Mouse (Mus musculus) left cerebral cortex, postnatal 25 days (tissue): ENCODE results near the gene Gm42669. TPM values are rescaled to one million over a fixed set of nuclear protein-coding genes. Genes with fewer than 3 reads are reported as not detected.

Source experiments
- DNase-seq, 2 experiments: peaks; one replicate each; pipeline ENCODE4 v3.0.0; 2022; ENCODE audit warnings: low spot score in 2 of 2, mixed read lengths in 1 of 2
- intact Hi-C: fragments of 180-260 bp; cut with DNase I; formaldehyde crosslinking; loops from one replicate; pipeline ENCODE4 v1.15.1; 2025
- total RNA-seq, 2 experiments: library from RNA; stranded (reverse); gene quantifications; 2 replicates each; pipeline ENCODE4 v1.2.3; 2021

Gm42669 gene
- under 1 TPM; 0.37 to 0.69 TPM for total RNA-seq

DNA sequence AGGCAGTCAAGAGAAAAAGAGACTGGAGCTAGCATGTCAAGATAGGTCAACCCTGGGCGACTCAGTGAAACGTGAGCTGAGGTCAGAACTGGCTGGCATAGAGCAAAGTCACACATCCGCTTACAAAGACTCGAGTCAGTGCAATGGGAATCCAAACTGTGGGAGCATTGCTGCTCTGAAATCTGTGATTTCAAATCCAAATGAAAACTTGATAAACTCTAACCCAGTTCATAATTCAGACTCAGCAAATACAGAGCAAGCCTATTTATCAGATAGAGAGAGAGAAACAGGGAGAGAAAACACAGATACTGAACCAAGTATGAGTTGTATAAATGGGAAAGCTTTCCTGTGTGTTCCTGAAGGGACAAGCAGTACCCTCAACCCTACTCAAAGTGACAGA is at the start of gene Gm42669:
Gm42669 (plus strand) TSS at position 301 of the 400 bp plus-strand sequence.
- intact Hi-C loops: no loop called here

GRCm38 (mm10) chr5:107462147-107463076 is 45.0 kb upstream of the Gm42669 start:
- intact Hi-C loops: no loop called here
- DNase-seq: no peak

More for the DNA sequence above, at the start of gene Gm42669:
- no peak for DNase-seq

- intact Hi-C loops: no loop called here
Measured at GRCm38 (mm10) chr5:107466501-107466900, 40.9 kb upstream of the Gm42669 start.

DNA sequence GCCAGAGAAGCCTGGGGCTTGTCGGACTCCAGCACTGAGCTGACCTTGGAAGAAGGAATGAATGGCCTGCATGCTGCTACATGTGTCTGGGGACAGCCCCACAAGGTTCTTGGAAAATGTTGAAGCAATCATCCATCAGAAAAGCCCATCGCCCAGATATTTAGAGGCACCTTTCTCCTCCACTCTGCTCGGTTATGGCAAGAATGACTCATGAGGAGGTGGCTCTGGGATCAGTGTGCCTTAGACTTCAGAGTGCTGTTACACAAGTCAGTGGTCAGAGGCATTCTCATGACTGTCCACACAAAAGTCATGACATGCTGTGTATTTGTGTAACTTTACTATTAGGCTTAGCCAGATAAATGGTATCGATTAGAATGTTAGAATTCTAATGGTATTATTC is 40.3 kb upstream of the Gm42669 start:
- DNase-seq: peak in 1 of 2 experiments; percentile 9
- intact Hi-C loops: no loop called here

More at GRCm38 (mm10) chr5:107466501-107466900, 40.9 kb upstream of the Gm42669 start:
- peak in 1 of 2 experiments; percentile 30 for DNase-seq

- peak in 1 of 2 experiments; percentile 11 for DNase-seq
- intact Hi-C loops: no loop called here
Measured at GRCm38 (mm10) chr5:107470600-107471329, 36.7 kb upstream of the Gm42669 start.

DNA sequence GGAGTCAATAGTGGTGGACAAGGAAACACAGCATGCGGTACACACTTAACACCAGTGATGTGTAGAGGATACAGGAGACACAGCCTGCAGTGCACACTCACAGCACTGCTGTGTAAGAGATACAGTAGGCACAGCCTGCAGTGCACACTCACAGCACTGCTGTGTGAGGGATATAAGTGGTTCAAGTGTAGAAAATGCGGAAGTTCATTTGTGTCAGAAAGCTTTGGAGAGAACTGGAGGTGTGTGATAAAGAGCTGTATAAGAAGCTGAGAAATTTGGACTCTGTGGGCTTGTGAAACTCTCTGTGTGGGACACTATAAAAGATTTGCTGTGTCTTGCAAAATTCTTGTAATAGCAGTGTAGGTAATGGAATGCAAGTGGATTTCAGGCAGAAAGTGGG is 27.2 kb upstream of the Gm42669 start:
- peak in 1 of 2 experiments; percentile 52 for DNase-seq

DNA sequence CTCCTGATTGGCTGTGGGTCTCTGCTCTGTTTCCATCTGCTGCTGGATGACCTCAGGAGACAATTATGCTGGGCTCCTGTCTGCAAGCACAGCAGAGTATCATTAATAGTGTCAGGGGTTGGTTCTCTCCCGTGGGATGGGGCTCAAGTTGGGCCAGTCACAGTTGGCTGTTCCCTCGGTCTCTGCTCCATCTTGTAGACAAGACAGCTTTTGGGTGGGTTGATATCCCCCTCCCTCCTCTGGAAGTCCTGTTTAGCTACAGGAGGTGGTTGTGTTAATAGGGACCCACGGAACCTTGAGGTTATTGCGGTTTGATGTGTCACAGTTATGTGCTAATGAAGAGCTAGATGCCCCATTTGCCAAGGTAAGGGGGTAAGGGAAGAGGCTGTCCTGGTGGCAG is 18.4 kb upstream of the Gm42669 start:
- no peak for DNase-seq
- intact Hi-C loops: no loop called here

More for the DNA sequence above, 27.2 kb upstream of the Gm42669 start:
- intact Hi-C loops: no loop called here

GRCm38 (mm10) chr5:107491036-107491435 is 16.4 kb upstream of the Gm42669 start:
- DNase-seq: no peak
- intact Hi-C loops: no loop called here

GRCm38 (mm10) chr5:107492471-107492870 is 14.9 kb upstream of the Gm42669 start:
- intact Hi-C loops: no loop called here

DNA sequence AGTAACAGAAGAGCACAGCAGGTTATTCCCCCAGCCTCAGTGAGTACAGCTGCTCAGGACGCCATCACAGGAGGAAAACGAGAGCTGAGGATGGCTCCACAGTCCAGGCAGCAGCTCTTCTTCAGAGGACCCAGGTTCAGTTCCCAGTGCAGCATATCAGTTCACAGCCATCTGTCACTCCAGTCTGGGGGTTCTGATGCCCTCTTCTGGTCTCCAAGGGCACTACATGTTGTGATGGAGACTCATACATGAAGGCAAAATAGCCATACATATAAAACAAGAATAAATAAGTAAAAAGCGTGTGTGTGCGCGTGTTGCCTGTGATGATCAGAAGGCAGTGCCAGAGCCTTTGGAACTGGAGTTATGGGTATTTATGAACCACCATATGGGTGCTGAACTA is 12.7 kb upstream of the Gm42669 start:
- intact Hi-C loops: no loop called here
- no peak for DNase-seq

More at GRCm38 (mm10) chr5:107492471-107492870, 14.9 kb upstream of the Gm42669 start:
- DNase-seq: no peak

DNA sequence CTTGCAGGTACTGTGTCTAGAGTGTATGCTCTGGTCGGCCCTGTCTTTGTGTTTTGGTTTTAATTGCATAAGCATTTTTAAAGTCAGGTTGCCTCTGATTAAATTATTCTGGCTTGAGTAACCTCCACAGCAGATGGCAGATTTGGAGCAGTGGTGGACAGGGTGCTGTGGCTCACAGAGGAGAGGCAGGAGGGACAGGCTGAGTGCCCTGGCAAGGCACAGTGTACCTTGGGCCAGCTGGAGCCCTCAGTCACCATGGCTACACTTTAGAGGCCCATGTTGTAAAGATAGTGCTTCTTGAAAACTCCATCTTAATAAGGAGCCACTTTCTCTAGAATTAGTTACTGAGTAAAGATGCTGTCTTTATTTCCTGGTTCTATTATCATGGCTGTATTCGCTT is 11.4 kb upstream of the Gm42669 start:
- DNase-seq: no peak
- intact Hi-C loops: no loop called here

DNA sequence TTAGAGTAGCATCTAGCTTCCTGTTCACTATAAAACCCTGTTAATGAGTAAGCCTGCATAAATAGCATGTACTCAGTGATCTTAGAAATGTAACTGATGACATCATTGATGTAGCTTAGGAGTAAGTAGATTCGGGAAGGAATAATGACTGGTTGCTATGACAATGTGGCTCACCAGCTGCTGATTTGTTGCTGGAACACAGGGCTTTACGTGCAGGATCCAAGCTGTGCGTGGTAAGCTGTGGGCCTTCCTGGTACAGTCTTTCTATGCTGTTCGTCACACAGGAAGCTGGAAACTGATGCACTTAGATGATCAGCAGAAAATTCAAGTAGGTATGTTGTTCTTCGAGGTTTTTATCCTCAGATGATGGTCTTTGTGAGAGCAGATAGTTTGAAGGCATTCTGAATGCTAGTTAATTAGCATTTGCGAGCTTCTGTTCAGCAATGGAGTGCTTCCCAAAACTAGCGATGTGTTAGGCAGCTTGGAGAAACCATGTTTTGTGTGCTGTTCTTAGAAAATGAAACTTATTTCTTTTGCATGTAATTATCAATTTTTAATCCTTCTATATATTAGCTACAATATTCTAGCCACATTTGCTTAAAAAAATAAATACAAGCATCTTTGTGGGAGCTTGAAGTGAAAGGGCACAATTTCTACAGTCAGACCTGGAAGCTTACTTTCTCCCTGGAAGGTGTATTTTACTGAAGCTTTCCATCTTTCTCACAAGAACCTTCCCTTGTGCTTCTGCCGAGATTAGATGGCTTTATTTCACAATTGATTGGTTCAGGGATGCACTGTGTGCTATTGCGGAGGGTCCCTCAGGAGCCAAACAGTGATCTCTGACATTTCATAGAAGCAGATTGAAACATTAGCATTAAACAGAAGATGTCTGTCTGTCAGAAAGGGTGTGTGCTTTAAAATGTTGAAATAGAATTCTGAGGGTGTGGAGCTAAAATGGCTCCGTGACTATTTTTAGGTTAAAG is 9.6 kb upstream of the Gm42669 start:
- intact Hi-C loops: loop anchor here (1.0 to 2.0 kb wide), 2 partner anchors 59 to 94 kb away; no protein-coding TSS in a partner anchor
- DNase-seq: peak; percentile 80 to 94

GRCm38 (mm10) chr5:107498806-107499310 is 8.6 kb upstream of the Gm42669 start:
- no peak for DNase-seq
- intact Hi-C loops: loop anchor here (2.0 kb wide), 1 partner anchor 60 kb away; no protein-coding TSS in a partner anchor

DNA sequence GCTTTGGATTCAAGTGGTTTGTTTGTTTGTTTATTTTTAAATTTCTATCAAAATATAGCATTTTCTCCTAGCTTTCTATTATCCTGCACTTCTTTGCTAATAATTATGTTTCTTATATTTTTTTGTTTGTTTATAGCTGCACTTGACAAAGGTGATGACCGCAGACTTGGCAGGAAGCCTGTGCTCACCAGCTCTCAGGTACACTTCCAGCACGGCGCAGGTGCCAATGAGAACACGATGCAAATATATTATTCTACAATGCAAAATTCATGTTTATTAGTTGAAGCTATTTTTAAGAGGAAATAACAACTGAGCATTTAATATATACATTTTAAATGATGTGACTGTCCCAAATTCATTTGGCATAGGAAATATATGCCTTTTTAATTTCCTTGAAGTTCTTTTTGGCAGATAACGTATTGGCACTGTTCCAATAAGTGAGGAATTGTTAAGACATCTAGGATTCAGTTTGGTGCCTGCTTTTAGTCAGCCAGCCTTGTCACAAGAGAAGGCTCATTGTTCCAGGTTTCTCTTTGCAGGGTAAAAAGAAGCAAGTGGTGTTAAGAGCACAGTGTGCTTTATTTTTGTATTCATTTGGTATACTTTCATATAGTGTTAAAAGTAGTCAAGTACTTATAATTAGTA is 7.4 kb upstream of the Gm42669 start:
- DNase-seq: no peak
- intact Hi-C loops: loop anchor here (2.0 to 5.0 kb wide), 2 partner anchors 61 to 97 kb away; partner anchors contain the start of genes Glmn and Rpap2

DNA sequence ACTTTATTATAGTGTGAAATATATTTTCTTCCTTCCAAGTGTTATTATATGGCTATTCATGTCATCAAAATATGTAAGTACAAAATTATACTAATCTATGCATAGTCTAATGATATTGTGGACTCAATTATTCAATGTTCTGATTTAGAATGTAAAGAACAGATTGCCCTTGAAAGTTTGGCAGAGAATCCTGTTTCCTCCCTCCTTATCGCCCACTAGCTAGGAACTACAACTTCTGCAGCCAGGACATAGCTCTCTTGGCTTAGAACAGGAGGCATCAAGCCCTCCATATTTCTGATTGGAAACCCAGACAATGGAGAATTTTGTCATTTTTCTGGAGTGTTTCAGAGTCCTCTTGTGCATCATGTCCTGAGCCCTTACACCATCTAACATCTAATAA is 6.7 kb upstream of the Gm42669 start:
- no peak for DNase-seq
- intact Hi-C loops: loop anchor here (5.0 kb wide), 1 partner anchor 97 kb away; the partner anchor contains the start of genes Glmn and Rpap2

- DNase-seq: no peak
- intact Hi-C loops: no loop called here
Measured at GRCm38 (mm10) chr5:107510503-107510902, 3.1 kb downstream of the Gm42669 start.

GRCm38 (mm10) chr5:107511326-107511725 is 3.9 kb downstream of the Gm42669 start:
- intact Hi-C loops: no loop called here
- DNase-seq: no peak

DNA sequence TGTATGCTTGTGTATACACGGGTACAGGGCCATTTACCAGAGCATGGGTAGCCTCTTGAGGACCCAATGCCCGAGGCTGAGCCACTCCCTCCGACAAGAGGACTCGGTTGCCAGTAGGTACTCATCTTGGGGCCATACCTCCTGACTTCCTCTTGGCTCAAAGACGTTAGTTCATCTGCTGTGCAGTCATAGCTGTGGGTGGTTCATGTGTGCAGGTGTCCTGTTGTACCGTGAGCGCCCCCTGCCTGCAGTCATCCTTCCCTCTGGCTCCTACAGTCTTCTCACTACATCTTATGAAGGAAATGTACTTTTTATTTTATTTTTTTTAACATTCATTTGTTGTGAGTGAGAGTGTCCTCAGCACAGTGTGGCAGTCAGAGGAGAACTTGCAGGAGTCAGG is 6.2 kb downstream of the Gm42669 start:
- peak in 1 of 2 experiments; percentile 71 for DNase-seq
- intact Hi-C loops: no loop called here
